Mouse (Mus musculus) layer of hippocampus, adult 9-10 months (tissue): ENCODE data around the gene Enpp5.
A peak's percentile ranks its signal among the peaks of the same experiment; 100 is the strongest.

Source experiments
- DNase-seq: peaks from one replicate; pipeline ENCODE4 v3.0.0; 2022; ENCODE audit warnings: low spot score

Gene Enpp5

DNA sequence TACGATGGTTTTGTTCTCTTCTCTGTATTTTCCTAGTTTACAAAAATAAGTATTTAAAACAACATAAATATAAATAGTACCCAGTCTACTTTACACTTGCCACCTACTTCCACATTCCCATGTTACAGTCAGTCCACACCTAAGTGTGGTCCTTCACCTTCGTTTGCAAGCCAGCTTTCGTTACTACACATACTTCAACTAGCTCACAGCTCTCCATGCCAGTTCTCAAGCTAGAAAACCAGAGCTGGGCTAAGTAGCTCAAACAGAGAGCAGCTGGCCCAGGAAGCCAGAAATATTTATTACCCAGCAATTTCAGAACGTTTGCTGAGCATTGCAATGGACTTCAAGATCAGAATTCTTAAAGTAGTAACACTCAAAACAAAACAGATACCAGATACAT, 21.9 kb downstream of the Enpp5 start:
- no peak for DNase-seq

DNA sequence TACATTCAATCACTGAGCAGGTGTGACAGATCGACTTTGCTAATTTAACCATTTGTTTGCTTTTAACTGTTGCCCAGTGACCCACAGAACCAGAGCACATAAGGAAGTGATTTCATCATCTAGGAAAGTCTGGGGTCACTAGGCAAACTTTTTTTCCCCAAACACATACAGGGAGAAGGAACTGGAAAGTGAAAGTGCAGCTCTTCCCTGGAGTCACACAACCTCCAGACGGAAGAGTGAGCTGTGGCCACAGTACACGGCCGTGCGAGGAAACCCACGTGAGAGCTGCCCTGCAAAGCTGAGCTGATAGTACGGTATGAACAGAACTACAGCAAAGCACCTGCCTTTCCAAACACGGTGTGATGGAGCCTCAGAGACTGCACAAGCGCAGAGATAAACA, 22.3 kb downstream of the Enpp5 start:
- no peak for DNase-seq

DNA sequence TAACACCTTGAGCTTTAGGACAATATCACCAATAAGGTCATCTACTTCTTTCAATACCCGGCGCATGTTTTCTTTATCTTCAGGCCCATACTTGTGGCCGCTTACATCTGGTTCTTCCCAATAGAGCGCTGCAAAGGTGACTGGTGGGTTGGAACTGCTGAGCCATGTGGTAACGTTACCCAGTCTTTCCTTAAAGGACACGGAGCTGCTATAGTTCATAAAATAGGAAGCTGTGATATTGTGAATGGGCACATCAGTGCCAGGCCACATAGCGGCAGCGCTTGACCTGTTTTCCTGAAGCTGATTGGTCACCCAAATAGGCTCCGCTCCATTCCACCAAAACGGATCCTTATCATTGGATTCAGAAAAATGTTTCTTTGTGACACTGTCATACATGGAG, 23.3 kb downstream of the Enpp5 start:
- no peak for DNase-seq

DNA sequence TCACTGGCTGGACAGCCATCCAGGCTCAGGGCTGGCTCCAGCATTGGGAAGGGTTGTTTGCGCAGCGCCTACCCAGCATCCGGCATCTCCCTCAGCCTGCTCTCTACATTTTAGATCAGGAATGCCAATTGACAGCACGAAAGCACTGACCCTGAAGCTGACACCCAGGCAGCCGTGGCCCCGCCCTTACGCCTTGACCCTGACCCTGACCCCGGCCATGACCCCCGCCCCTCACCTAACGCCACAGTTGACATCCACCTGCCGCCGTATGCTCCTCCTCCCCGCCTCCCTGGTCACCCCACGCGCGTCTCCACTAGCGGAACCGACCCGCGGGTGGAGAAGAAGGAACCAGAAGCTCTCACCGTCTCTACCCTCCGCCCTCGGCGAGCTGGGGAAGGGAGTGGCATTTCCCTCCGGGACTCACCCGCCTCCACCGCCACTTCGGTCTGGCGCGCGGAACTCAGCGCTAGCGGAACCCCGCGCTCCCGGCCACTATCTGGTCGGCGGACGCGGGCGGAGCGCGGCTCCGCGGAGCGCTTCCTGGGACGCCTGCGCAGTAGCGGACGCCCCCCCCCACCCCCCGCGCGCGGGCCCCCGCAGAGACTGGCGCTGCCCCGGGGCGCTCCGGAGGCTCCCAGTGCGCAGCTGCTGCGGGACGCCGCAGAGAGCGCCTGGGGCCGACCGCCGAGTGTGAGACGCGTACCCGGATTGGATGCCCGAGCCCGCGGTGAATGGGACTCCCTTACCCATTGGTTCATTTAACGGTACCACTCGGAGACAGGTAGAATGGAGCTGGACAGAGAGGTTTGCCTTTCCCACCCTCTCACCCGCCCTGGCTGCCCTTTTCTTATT, 26.9 kb downstream of the Enpp5 start, which contains the start of gene Enpp4:
TSS of gene Enpp4 (minus strand) at position 523 of the 852 bp plus-strand sequence.
- DNase-seq = peak; percentile 76

DNA sequence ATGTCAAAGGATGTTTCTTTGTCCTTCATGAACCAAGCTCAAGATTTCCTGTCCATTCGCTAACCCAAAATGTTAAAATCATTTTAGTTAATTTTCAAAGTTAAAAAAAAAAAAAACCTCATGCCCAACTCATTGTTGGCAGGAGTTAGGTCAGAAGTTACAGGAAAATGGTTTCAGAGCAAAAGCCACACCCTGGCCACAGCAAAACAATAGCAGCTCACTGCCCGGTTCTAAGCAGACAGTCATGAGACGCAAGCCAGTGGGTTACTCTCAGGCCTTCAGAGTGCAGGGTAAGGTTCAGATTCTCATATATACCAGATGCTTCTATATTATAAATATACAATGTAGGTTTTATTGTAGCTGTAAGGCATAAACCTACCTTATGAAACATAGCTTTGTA, 29.7 kb downstream of the Enpp5 start:
- no peak for DNase-seq

DNA sequence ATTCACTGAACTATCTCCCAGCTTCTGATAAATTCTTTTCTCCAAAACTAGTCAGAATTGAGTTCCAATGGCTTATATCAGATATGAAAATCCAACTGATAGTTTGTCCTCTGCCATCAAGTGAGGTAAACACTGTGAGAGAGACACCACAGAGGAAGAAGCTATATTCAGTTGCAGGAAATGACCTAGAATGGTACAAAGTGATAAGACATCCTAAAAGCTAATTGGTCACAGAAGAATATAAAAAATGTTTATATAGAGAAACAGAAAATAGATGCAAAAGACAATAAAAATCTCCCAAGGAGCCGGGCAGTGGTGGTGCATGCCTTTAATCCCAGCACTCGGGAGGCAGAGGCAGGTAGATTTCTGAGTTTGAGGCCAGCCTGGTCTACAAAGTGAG, 38.0 kb downstream of the Enpp5 start:
- DNase-seq = no peak

GRCm38 (mm10) chr17:44117721-44118120, 39.1 kb downstream of the Enpp5 start:
- DNase-seq = no peak

DNA sequence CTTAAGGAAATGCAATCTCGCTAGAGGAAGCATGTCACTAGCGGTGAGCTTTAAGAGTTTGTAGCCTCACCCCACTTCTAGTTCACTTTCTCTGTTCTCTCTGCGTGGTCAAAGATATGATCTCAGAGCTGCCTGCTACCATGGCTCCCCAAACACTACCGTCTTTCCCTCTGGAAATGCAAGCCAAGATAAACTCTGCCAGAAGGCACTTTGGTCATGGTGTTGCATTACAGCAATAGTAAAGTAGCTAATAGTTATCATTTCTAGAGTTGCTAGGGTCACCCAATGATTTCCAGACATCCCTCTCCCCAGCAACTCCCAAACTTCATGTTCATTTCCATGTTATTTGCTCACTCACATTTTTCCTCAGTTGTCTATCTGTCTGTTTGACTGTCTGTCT, 39.6 kb downstream of the Enpp5 start:
- DNase-seq = no peak

GRCm38 (mm10) chr17:44121366-44122100, 42.9 kb downstream of the Enpp5 start:
- no peak for DNase-seq

DNA sequence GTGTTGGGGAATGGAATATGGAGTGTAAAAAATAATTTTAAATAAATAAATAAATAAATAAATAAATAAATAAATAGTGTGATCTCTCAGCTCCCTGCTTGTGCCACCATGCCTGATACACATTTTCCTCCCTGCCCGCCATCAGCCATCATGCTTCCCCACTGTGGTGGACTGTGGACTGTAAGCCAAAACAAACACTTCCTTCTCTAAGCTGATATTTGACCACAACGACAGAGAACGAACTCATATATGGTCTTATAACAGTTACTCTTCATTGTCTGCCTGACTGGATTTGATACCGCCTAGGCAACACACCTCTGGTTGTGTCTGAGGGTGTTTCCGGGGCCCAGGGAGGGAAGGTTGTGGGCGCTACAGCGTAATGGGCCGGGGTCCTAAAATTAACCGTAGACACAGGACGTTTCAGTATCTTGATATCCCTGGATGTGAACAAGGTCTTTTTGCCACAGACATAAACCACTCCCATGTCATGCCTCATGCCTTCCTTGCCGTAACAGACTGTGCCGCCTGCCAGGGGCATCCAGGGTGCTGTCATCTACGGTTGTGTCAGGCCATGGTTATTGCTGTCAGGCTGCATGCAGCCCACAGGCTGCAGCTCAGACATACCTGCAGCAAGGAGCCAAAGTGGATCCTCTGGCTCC, 50.6 kb downstream of the Enpp5 start:
- no peak for DNase-seq

DNA sequence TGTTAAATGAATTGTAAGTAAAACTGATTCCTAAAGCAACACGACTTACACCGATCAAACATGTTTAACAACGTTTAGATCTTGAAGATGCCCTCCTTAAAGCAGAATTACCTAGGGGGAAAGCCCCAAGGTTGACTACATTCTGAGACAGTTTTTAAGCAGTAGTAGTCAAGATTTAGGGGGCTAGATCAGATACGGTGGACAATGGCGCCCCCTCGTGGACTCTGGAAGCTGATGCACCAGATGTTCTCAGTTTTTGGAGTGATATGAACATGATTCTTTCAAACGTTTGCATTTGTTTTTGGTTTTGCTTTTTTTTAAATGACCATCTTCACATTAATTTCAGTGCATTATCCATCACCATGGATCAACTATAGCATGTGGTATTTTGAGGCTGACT, 51.8 kb downstream of the Enpp5 start:
- DNase-seq = peak; percentile 20

DNA sequence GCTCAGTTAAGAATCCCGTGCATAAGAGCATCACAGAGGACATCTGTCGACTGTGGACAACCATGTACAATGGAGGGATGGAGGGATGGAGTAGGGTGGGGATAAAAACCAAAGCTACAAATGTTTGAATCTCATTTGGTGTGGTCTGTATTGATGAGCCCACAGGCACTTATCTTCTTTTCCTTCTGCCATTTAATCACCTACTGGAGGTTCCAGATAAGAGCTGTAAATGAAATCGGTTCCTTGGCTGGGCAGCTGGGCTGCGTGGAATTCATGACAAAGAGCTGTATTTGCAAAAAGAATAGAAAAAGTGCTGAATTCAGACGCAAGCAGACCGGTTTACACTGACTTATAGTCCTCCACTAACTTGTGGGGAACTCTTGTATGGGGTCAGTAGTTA, 55.5 kb downstream of the Enpp5 start:
- DNase-seq = no peak

- DNase-seq = no peak
These were observed 55.9 kb downstream of the Enpp5 start for GRCm38 (mm10) chr17:44134545-44134944.

GRCm38 (mm10) chr17:44136018-44136417, 57.4 kb downstream of the Enpp5 start:
- DNase-seq = no peak
